Mouse (Mus musculus) myocyte (in vitro differentiated cells): Measurements from ENCODE around the gene H1f0. TPM values are rescaled to one million over a fixed set of nuclear protein-coding genes. Genes with fewer than 3 reads are reported as not detected.

ENCODE experiments used
- H3K27me3 ChIP-seq: one replicate; pipeline ENCODE4 v1.6.1; 2011; ENCODE audit not compliant: control insufficient read depth, insufficient read depth, insufficient read length
- H3K36me3 ChIP-seq: one replicate; pipeline ENCODE4 v1.6.1; 2011; ENCODE audit not compliant: control insufficient read depth, insufficient read depth
- H3K4me2 ChIP-seq: one replicate; pipeline ENCODE4 v1.6.1; 2011; ENCODE audit warnings: low read depth, control low read depth
- H3K4me3 ChIP-seq: one replicate; pipeline ENCODE4 v1.5.1; 2011; ENCODE audit warnings: mild to moderate bottlenecking, control low read depth, moderate library complexity
- H3K79me2 ChIP-seq: one replicate; pipeline ENCODE4 v1.6.1; 2011; ENCODE audit not compliant: control insufficient read depth, insufficient read depth
- H3ac ChIP-seq: one replicate; pipeline ENCODE4 v1.6.1; 2011; ENCODE audit not compliant: control insufficient read depth, insufficient read length
- CEBPB ChIP-seq: IDR thresholded peaks from 2 replicates; pipeline ENCODE4 v1.6.1; 2011; ENCODE audit warnings: mild to moderate bottlenecking, moderate library complexity; ENCODE audit not compliant: poor library complexity, insufficient read depth, severe bottlenecking
- E2F4 ChIP-seq: IDR thresholded peaks from one replicate; pipeline ENCODE4 v1.6.1; 2011; ENCODE audit warnings: mild to moderate bottlenecking, control low read depth, moderate library complexity; ENCODE audit not compliant: insufficient read depth
- MAX ChIP-seq: IDR thresholded peaks from one replicate; pipeline ENCODE4 v1.6.1; 2011; ENCODE audit warnings: low read depth, mild to moderate bottlenecking, control low read depth
- MYOD1 ChIP-seq, 3 experiments: IDR thresholded peaks; one replicate each; pipeline ENCODE4 v1.6.1; 2011; ENCODE audit warnings: control low read depth in 2 of 3, low read depth in 2 of 3, mild to moderate bottlenecking in 2 of 3, moderate library complexity in 1 of 3; ENCODE audit not compliant: insufficient read length in 2 of 3, control insufficient read depth in 1 of 3
- MYOG ChIP-seq, 3 experiments: IDR thresholded peaks; one replicate each; pipeline ENCODE4 v1.6.1; 2011; ENCODE audit warnings: control low read depth in 2 of 3, low read depth in 2 of 3, mild to moderate bottlenecking in 2 of 3; ENCODE audit not compliant: insufficient read length in 2 of 3, control insufficient read depth in 1 of 3, insufficient read depth in 1 of 3
- POLR2A ChIP-seq: IDR thresholded peaks from one replicate; pipeline ENCODE4 v1.6.1; 2011; ENCODE audit warnings: low read depth, mild to moderate bottlenecking, control low read depth, moderate library complexity; ENCODE audit not compliant: insufficient read length
- POLR2AphosphoS2 ChIP-seq: IDR thresholded peaks from one replicate; pipeline ENCODE4 v1.6.1; 2011; ENCODE audit warnings: low read depth, control low read depth; ENCODE audit not compliant: insufficient read length
- REST ChIP-seq: IDR thresholded peaks from one replicate; pipeline ENCODE4 v1.6.1; 2011; ENCODE audit warnings: mild to moderate bottlenecking, control low read depth, moderate library complexity; ENCODE audit not compliant: insufficient read depth, insufficient read length
- SRF ChIP-seq: IDR thresholded peaks from one replicate; pipeline ENCODE4 v1.6.1; 2011; ENCODE audit warnings: low read depth; ENCODE audit not compliant: control insufficient read depth, insufficient read length
- TCF12 ChIP-seq: IDR thresholded peaks from one replicate; pipeline ENCODE4 v1.6.1; 2011; ENCODE audit warnings: mild to moderate bottlenecking, control low read depth; ENCODE audit not compliant: poor library complexity, insufficient read depth, severe bottlenecking
- TCF3 ChIP-seq: IDR thresholded peaks from one replicate; pipeline ENCODE4 v1.6.1; 2011; ENCODE audit warnings: low read depth, control low read depth; ENCODE audit not compliant: insufficient read length
- USF1 ChIP-seq: IDR thresholded peaks from one replicate; pipeline ENCODE4 v1.6.1; 2011; ENCODE audit warnings: low read depth, mild to moderate bottlenecking, control low read depth, moderate library complexity
- polyA plus RNA-seq: library from polyadenylated mRNA; unstranded; fragments of >200 nt; fragmentation: generic; extraction: Trizol; gene quantifications from one replicate; pipeline ENCODE4 v1.2.1, GENCODE M21; 2012; ENCODE audit warnings: missing spikeins

The H1f0 gene
- polyA plus RNA-seq, 1 experiment, result 423 TPM

GRCm38 (mm10) chr15:79018886-79019285 is 9.4 kb upstream of the H1f0 start:
- TF ChIP-seq USF1, result no peak
- no peak for TF ChIP-seq SRF
- no peak for TF ChIP-seq POLR2AphosphoS2
- no peak for TF ChIP-seq REST
- no peak for TF ChIP-seq MYOG (IDR thresholded peaks at IDR 0.05; ENCODE audit: control insufficient read depth in 1 of 3, insufficient read depth in 1 of 3, insufficient read length in 2 of 3, low read depth in 2 of 3)
- no peak for TF ChIP-seq E2F4
- no peak for TF ChIP-seq TCF3
- TF ChIP-seq MAX, result no peak
- TF ChIP-seq TCF12, result no peak
- TF ChIP-seq CEBPB, result no peak
- TF ChIP-seq MYOD1 (IDR thresholded peaks at IDR 0.05; ENCODE audit: control insufficient read depth in 1 of 3, insufficient read length in 2 of 3, low read depth in 2 of 3), result no peak
- no peak for TF ChIP-seq POLR2A
- Histone ChIP-seq H3K36me3 (no peaks in the 10 kb centered on the region), H3ac (no peak overlapping the region), H3K4me2 (no peak overlapping the region), H3K27me3 (peaks cover 28% of the 10 kb centered on the region), H3K4me3 (no peak overlapping the region), H3K79me2 (no peaks in the 10 kb centered on the region)

DNA sequence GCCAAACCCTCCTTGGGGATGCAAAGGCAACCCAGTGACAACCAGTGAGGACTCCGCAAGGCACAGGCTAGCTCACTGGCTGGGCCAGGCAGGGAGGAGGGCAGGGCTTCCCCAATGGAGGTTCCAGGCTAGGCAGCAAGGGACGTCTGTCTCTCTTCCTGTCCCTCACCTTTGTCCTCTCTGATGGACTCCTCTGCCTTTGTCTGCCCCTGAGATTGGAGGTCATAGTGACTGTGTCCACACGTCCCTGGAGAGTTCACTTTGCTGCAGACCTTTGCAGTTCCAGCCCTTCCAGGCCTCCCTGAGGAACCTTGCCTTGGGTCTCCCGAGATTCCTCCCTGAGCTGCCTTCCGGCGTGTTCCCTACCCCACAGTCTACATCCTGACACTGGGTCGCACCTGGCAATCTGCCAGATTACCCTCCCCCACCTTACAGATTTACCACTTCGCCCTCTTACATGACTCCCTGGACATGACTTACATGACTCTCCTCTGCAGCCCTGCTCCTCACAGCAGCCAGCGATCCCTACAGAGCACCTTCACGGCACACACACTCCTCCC is 5.5 kb upstream of the H1f0 start:
- no peak overlapping the region for H3K4me3 ChIP-seq
- H3K36me3 ChIP-seq, result no peaks in the 10 kb centered on the region
- no peak overlapping the region for H3ac ChIP-seq
- H3K27me3 ChIP-seq, result peaks cover 36% of the 10 kb centered on the region
- H3K4me2 ChIP-seq, result no peak overlapping the region
- TF ChIP-seq POLR2A (no peak), TCF3 (no peak), USF1 (no peak), CEBPB (no peak), REST (no peak), MAX (no peak), TCF12 (no peak), POLR2AphosphoS2 (no peak), MYOG (IDR thresholded peaks at IDR 0.05; ENCODE audit: control insufficient read depth in 1 of 3, insufficient read depth in 1 of 3, insufficient read length in 2 of 3, low read depth in 2 of 3) (no peak), SRF (no peak), E2F4 (no peak), MYOD1 (IDR thresholded peaks at IDR 0.05; ENCODE audit: control insufficient read depth in 1 of 3, insufficient read length in 2 of 3, low read depth in 2 of 3) (no peak)
- H3K79me2 ChIP-seq, result no peaks in the 10 kb centered on the region

- Histone ChIP-seq H3K36me3 (no peaks in the 10 kb centered on the region), H3K79me2 (no peaks in the 10 kb centered on the region), H3K4me3 (no peak overlapping the region), H3K4me2 (no peak overlapping the region), H3ac (no peak overlapping the region), H3K27me3 (peaks cover 36% of the 10 kb centered on the region)
- TF ChIP-seq SRF, result no peak
- no peak for TF ChIP-seq E2F4
- TF ChIP-seq TCF12, result no peak
- TF ChIP-seq USF1, result no peak
- TF ChIP-seq POLR2AphosphoS2, result no peak
- no peak for TF ChIP-seq TCF3
- TF ChIP-seq MAX, result no peak
- no peak for TF ChIP-seq MYOG (IDR thresholded peaks at IDR 0.05; ENCODE audit: control insufficient read depth in 1 of 3, insufficient read depth in 1 of 3, insufficient read length in 2 of 3, low read depth in 2 of 3)
- no peak for TF ChIP-seq REST
- no peak for TF ChIP-seq CEBPB
- TF ChIP-seq MYOD1 (IDR thresholded peaks at IDR 0.05; ENCODE audit: control insufficient read depth in 1 of 3, insufficient read length in 2 of 3, low read depth in 2 of 3), result no peak
- TF ChIP-seq POLR2A, result no peak
These were observed 4.9 kb upstream of the H1f0 start for GRCm38 (mm10) chr15:79023366-79023765.

DNA sequence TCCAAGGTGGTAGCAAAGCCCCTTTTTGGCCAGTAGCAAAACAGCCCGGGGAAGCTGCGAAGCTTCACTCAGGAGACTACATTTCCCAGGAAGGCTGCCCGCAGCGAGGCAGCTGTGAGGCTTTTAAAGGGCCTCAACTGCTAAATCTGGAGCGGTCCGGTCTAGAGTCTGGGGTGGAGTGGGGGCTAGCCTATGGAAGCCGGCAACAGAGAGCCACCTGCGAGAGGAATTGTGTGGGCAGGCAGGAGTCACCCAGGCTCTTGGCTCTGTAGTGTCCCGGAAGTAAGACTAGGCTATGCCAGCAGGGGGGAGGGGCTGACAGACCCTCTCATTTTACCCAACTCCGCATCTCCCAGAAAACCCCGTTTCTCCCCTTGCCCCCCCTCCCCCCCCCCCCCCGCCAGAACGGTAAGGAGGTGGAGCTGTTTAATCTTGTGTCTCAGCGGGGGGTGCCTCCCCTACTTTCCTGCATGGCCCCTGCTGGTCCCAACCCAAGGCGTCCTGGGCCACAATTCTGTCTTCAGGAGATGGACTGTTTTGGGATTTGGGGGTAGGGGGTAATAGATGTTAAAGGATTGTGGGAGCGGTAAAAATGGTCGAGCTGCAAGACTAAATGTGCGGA is 2.5 kb upstream of the H1f0 start:
- Histone ChIP-seq H3K36me3 (no peaks in the 10 kb centered on the region), H3K4me2 (no peak overlapping the region), H3K79me2 (peaks cover 18% of the 10 kb centered on the region), H3K4me3 (no peak overlapping the region), H3ac (no peak overlapping the region), H3K27me3 (peaks cover 36% of the 10 kb centered on the region)
- TF ChIP-seq MAX, result no peak
- no peak for TF ChIP-seq MYOD1 (IDR thresholded peaks at IDR 0.05; ENCODE audit: control insufficient read depth in 1 of 3, insufficient read length in 2 of 3, low read depth in 2 of 3)
- no peak for TF ChIP-seq CEBPB
- no peak for TF ChIP-seq TCF3
- TF ChIP-seq REST, result no peak
- TF ChIP-seq TCF12, result no peak
- TF ChIP-seq E2F4, result no peak
- TF ChIP-seq POLR2A, result no peak
- TF ChIP-seq MYOG (IDR thresholded peaks at IDR 0.05; ENCODE audit: control insufficient read depth in 1 of 3, insufficient read depth in 1 of 3, insufficient read length in 2 of 3, low read depth in 2 of 3), result no peak
- no peak for TF ChIP-seq USF1
